Mouse (Mus musculus) frontal cortex, postnatal 25 days (tissue): Measurements from ENCODE around the gene Pctp.

ENCODE experiments used
- DNase-seq, 2 experiments: peaks; one replicate each; pipeline ENCODE4 v3.0.0; 2022; ENCODE audit warnings: low spot score in 2 of 2

Gene Pctp

GRCm38 (mm10) chr11:90002231-90002986 lies at the start of gene Pctp:
TSS of gene Pctp (minus strand) at chr11:90002894.
- DNase-seq: peak in 1 of 2 experiments; percentile 18

GRCm38 (mm10) chr11:90050016-90050415 lies 47.3 kb upstream of the Pctp start:
- DNase-seq: no peak

GRCm38 (mm10) chr11:90047271-90047670 lies 44.6 kb upstream of the Pctp start:
- DNase-seq: no peak

DNA sequence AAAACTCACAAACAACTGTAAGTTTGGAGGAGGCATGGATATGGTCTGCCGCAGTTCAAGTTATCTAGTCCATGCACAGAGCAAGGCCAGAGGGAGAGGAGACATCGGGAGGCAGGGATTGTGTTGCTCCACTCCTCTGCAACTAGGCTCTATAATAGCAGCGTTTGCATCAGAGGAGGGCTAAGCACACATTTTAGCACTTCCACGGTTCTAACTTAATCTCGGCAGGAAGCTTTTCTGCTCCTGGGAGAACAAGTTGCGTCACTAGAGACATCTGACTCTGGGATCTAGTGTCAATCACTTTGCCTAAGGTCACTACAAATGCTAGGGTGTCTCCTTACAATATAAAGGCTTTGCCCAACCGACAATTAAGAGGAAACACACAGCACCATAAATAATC lies 43.5 kb upstream of the Pctp start:
- no peak for DNase-seq

DNA sequence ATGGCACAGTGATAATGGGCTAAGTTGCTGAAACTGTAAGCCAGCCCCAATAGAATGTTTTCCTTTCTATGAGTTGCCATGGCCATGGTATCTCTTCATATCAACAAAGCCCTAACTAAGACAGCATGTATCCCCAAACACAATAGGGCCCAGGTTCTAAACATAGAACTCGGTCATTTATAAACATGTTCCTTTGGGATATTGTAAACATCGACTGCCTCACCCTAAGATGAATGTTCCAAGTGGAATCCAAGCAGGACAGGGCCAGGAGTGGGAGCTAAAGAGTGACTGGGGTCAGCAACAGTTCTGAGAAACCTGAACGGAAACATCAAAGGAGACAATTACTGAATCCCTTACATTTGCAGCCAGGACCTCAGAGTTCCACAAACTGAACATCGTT lies 41.8 kb upstream of the Pctp start:
- DNase-seq: no peak

DNA sequence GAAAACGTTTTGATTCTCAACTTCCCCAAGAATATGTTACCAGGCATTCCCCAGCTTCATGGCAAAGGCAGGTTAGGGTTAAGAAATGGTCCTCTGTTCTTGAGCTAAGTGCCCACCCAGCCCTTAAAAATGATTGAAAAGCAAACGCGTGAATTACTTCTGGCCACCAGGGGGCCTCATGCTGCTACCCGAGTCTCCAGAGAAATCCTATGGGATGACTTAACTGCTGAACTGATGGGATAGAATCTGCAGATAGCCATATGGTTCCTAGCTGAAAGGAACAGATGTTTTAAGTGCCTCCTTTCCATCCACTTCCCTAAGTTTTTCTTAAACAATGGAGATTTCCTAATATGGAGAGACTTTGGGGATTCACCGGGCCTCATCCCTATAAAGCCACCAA lies 35.3 kb upstream of the Pctp start:
- peak in 1 of 2 experiments; percentile 27 for DNase-seq

DNA sequence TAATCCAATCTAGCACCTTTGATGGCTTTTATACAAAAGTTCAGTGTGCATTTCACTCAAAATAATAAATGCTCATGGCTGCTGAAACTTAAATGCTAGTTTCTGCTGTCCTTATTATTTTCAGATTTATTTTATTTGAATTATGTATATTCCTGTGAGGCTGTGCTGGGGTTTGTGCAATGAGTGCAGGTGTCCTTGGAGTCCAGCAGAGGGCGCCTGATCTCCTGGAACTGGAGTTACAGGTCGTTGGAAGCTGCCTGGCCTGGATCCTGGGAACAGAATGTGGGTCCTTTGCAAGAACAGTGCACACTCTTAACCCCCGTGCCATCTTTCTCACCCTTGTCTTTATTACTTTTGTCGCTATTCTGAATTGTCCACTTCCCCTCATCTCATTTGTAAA lies 33.7 kb upstream of the Pctp start:
- no peak for DNase-seq

DNA sequence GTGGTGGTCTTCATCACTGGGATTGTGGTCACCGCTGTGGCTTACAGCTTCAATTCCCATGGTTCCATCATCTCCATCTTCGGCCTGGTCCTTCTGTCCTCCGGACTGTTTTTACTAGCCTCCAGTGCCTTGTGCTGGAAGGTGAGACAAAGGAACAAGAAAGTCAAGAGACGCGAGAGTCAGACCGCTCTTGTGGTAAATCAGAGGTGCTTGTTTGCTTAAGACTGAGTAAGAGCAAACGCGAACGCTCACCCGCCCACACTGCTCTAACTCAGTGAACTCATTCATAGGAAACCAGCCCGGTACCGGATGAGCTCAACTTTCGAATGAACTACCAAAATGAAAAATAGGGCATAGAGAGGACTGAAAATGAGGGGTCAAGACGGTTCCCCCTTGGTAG lies 32.8 kb upstream of the Pctp start:
- DNase-seq: no peak

DNA sequence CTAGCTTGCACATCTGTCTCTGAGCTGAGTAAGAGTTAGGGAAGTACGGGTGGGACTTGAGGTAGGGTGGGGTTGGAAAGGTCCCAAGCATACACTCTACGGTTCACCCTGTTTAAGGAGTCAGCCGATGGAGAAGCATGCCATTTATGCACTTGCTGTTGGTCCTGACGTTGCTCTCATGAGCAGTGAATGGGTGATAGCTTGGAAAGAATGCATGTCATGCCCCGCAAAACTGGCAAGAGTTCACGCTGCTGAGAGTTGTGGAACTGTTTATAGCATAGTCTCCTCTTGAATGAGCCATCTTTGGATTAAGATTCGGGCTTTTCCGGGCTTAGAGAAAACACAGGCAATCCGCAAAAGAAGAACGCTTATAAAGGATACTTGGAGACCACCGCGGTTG lies 32.0 kb upstream of the Pctp start:
- DNase-seq: no peak

- DNase-seq: no peak
Observed at GRCm38 (mm10) chr11:90033442-90033841, 30.7 kb upstream of the Pctp start.

DNA sequence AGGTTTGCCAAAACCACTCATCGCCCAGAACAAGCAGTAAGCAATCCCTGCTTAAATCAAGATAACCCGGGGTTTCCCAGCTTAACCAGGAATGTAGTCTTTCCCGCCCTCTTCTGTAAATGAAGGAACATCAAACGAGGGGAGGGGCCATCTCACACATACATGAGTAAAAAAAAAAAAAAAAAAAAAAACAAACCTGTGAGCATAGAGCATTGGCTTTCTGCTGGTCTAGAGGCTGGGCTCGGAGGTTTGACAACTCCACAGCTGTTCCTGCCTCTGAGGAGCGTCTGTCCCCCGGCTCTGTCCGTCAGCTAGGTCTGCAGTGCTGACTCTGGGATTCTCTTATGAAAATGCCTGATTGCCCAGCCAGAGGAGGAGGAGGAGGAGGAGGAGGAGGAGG lies 30.1 kb upstream of the Pctp start:
- no peak for DNase-seq

DNA sequence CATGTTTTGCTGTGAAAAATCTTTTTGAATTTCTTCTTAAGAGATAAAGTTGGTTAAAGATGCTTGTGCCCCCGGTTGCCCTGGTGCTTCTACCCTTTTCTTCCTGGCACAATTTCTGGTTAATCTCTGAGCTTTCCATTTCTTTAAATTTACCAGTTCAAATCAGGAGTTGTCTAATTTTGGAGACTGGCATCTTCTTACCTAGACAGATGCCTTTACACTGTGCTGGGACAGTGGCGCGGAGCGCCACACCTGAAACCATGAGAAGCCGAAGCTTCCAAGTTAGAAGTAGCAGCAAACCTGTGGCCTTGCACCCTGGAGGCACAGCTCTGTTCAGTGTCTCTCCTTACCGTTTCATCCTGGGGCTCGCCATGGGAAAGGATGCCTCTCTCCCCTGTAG lies 28.4 kb upstream of the Pctp start:
- DNase-seq: no peak

- peak in 1 of 2 experiments; percentile 24 for DNase-seq
Observed at GRCm38 (mm10) chr11:90030557-90030956, 27.9 kb upstream of the Pctp start.

GRCm38 (mm10) chr11:90029841-90030398 lies 27.2 kb upstream of the Pctp start, which contains the start of gene Tmem100:
TSS of gene Tmem100 (plus strand) at chr11:90030348.
- no peak for DNase-seq

GRCm38 (mm10) chr11:90029354-90029753 lies 26.7 kb upstream of the Pctp start:
- DNase-seq: no peak

DNA sequence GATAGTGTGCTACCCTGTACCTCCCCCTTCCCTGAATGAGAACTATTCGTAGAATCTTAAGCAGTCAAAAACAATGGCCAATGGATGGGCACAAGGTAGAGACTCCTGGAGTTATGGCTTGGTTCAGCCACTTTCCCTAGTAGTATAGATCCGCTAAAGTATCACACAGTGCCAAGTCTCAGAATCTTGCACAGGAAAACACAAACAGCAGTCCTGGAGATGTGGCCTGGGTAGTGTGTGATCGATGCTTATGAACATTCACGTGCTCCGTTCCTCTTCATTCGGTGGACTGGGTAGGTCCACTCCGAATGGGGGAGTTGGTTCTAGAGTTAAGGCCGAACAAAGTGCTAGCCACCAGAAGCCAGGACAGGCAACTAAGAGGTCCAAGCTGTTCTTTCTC lies 26.1 kb upstream of the Pctp start:
- DNase-seq: no peak

- no peak for DNase-seq
Observed at GRCm38 (mm10) chr11:90027216-90027615, 24.5 kb upstream of the Pctp start.

DNA sequence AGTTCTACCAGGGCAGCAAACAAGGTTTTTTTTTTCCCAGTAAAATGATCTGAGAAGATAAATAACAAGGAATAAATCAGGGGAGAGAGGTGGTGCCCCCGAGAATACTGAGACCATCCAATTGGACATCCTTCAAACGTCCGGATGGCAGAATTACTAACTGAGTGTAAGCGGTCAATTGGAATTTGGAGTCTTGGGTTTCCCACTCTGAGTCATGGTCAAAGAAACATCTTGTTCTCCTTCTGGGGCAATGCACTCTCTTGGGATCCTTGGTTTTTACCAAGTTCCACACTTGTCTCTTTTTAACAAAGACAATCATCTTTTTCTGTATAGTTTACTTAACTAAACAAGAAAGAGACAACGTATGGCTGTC lies 24.1 kb upstream of the Pctp start:
- no peak for DNase-seq

DNA sequence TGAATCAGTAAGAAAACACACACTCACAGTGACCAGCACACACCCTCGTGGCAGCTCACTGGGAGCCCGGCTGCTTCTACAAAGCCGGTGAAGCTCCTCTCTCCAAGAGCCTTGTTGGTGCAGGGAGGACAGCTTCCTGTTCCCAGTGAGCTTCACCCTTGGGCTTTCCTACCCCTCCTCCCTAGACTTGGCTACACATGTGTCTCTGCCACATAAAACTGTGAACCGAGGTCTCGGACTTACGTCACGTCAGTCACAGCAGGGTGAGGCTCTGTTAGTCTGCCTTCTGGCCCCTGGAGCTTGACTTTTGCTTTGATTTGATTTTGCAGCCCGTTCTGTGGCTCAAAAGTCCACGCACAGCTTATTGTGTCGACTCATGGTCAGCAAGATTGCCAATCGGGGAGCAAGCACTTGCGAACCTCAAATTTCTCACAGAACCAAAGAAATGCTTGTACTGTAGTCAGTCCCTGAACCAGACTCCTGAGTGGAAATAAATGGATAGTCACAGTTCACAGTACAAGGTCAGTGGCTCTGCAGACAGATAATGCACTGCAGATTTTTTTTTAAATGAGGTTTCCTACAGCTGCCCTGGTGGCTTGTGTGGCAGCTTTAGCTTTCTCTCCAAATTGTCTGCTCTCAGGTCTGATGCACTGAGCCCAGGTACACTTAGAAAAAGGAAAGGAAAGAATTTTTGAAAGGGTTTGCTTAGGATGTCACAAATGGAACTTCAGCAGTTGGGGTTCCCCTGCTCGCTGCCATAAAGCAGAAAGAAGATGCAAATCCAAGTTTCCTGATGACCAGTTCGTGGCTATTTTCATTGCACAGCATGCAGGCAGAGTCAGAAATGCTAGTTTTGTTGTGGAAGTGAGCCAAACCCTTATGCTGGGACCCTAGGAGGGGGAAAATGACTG lies 23.5 kb upstream of the Pctp start:
- no peak for DNase-seq

DNA sequence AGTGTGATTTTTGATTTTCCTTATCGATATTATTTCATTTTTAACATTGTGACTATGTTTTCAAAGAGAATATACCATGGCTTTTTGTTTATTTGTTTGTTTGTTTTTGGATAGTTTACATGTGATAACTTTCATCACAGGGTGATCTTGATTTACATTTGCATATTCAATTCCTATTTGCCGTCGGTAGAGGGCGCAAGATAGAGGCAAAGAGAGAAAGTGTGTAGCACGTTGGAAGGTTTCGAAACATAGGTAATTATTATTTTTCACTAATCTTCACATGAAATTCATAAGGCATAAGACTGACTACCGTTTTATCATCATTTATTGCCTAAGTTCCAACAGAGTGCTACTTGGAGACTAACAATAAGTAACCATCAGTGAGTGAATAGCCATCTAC lies 16.5 kb upstream of the Pctp start:
- DNase-seq: no peak

- no peak for DNase-seq
Observed at GRCm38 (mm10) chr11:90015281-90015680, 12.6 kb upstream of the Pctp start.

DNA sequence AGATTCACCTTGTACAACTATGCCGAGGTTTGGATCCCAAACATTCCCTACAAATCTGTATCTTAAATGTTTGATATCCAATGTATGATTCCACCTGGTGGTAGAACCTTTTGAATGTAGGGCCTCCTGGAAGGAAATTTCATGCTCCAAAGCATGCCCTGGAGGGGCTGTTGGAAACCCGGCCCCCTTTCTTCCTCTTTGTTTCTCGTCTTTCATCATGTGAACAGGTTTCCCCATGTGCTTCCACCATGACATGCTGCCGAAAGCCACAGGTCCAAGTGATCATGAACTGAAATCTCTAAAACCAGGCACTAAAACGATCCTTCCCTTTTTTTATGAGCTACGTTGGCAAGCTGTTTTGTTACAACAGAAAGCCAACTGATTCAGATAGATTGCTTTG lies 11.0 kb upstream of the Pctp start:
- DNase-seq: no peak
